Mouse (Mus musculus) CH12.LX (cell line): Measurements from ENCODE around the gene Cramp1l. TPM values are rescaled to one million over a fixed set of nuclear protein-coding genes. Genes with fewer than 3 reads are reported as not detected.
A peak's percentile ranks its signal among the peaks of the same experiment; 100 is the strongest.

Experiments used
- DNase-seq: peaks from one replicate; pipeline ENCODE4 v3.0.0-alpha.2; 2013; ENCODE audit errors: extremely low read depth
- H3K27ac ChIP-seq: 2 replicates; pipeline ENCODE4 v1.5.1; 2012; ENCODE audit warnings: low read depth, mild to moderate bottlenecking, control low read depth, moderate library complexity; ENCODE audit not compliant: insufficient read depth
- H3K27me3 ChIP-seq: replicated peaks from 2 replicates; pipeline ENCODE3; 2012; ENCODE audit warnings: inconsistent platforms
- H3K36me3 ChIP-seq, 2 experiments: replicated peaks in 1 of 2; 2 replicates each; pipeline versions ENCODE3 to v1.6.1; 2012; ENCODE audit warnings: inconsistent platforms in 1 of 2, low read length in 1 of 2, mild to moderate bottlenecking in 1 of 2, mixed read lengths in 1 of 2, moderate library complexity in 1 of 2; ENCODE audit not compliant: control insufficient read depth in 1 of 2, insufficient read depth in 1 of 2
- H3K4me1 ChIP-seq, 2 experiments: 2 replicates each; pipeline ENCODE4 v1.6.1; 2012; ENCODE audit warnings: inconsistent platforms in 1 of 2, moderate library complexity in 1 of 2; ENCODE audit not compliant: insufficient read depth in 2 of 2, control insufficient read depth in 1 of 2
- H3K4me2 ChIP-seq: 2 replicates; pipeline ENCODE4 v1.6.1; 2012; ENCODE audit warnings: low read depth, mild to moderate bottlenecking, control low read depth; ENCODE audit not compliant: poor library complexity, insufficient read depth, severe bottlenecking
- H3K4me3 ChIP-seq, 3 experiments: fragments of 150-350 bp in 1 of 3; sonication (generic) in 1 of 3; replicated peaks in 1 of 3; 2 replicates each; pipeline versions ENCODE3 to v1.5.1; 2011 to 2012; ENCODE audit warnings: low read depth in 2 of 3, low read length in 2 of 3, mild to moderate bottlenecking in 2 of 3, moderate library complexity in 2 of 3, control low read depth in 1 of 3, improper control_type of control experiment in 1 of 3, inconsistent platforms in 1 of 3, mixed read lengths in 1 of 3; ENCODE audit not compliant: poor library complexity in 1 of 3
- H3K79me2 ChIP-seq: replicated peaks from 2 replicates; pipeline ENCODE4 v1.6.1; 2012; ENCODE audit warnings: mild to moderate bottlenecking, moderate library complexity; ENCODE audit not compliant: control insufficient read depth, poor library complexity, insufficient read depth, severe bottlenecking; ENCODE audit errors: extremely low read depth
- H3K9ac ChIP-seq: 2 replicates; pipeline ENCODE4 v1.6.1; 2012; ENCODE audit warnings: low read depth, mild to moderate bottlenecking, control low read depth, moderate library complexity; ENCODE audit not compliant: insufficient read depth
- H3K9me3 ChIP-seq: replicated peaks from 2 replicates; pipeline ENCODE3; 2012; ENCODE audit warnings: low read length, inconsistent platforms, mixed read lengths
- CHD2 ChIP-seq: IDR thresholded peaks from 2 replicates; pipeline ENCODE4 v1.6.1; 2011; ENCODE audit warnings: low read length, improper control_type of control experiment
- E2F4 ChIP-seq: IDR thresholded peaks from 2 replicates; pipeline ENCODE4 v1.6.1; 2011; ENCODE audit warnings: low read depth, low read length, improper control_type of control experiment; ENCODE audit not compliant: insufficient replicate concordance
- ELF1 ChIP-seq: IDR thresholded peaks from 2 replicates; pipeline ENCODE4 v1.6.1; 2014; ENCODE audit warnings: low read depth, mild to moderate bottlenecking, inconsistent platforms, low read length, improper control_type of control experiment
- ETS1 ChIP-seq: conservative IDR thresholded peaks from 2 replicates; pipeline ENCODE4 v1.6.1; 2012; ENCODE audit warnings: low read depth, mild to moderate bottlenecking, inconsistent platforms, low read length, improper control_type of control experiment, moderate library complexity
- HCFC1 ChIP-seq: IDR thresholded peaks from 2 replicates; pipeline ENCODE4 v1.6.1; 2012; ENCODE audit warnings: low read depth, mild to moderate bottlenecking, inconsistent platforms, low read length, improper control_type of control experiment
- JUND ChIP-seq: conservative IDR thresholded peaks from 2 replicates; pipeline ENCODE4 v1.6.1; 2011; ENCODE audit warnings: low read depth, low read length, improper control_type of control experiment
- MAFK ChIP-seq: IDR thresholded peaks from 2 replicates; pipeline ENCODE4 v1.6.1; 2011; ENCODE audit warnings: low read length, improper control_type of control experiment; ENCODE audit not compliant: insufficient replicate concordance
- MXI1 ChIP-seq: IDR thresholded peaks from 2 replicates; pipeline ENCODE4 v1.6.1; 2011; ENCODE audit warnings: mild to moderate bottlenecking, low read depth, low read length, improper control_type of control experiment
- MYC ChIP-seq: IDR thresholded peaks from 2 replicates; pipeline ENCODE4 v1.6.1; 2011; ENCODE audit warnings: low read depth, mild to moderate bottlenecking, improper control_type of control experiment, low read length
- NELFE ChIP-seq: IDR thresholded peaks from 2 replicates; pipeline ENCODE4 v1.6.1; 2011; ENCODE audit warnings: low read depth, low read length, improper control_type of control experiment
- NRF1 ChIP-seq: IDR thresholded peaks from 2 replicates; pipeline ENCODE4 v1.6.1; 2014; ENCODE audit warnings: low read depth, mild to moderate bottlenecking, inconsistent platforms, low read length, improper control_type of control experiment, moderate library complexity
- PAX5 ChIP-seq: IDR thresholded peaks from 2 replicates; pipeline ENCODE4 v1.6.1; 2012; ENCODE audit warnings: low read length, inconsistent platforms, mixed read lengths
- POLR2A ChIP-seq: IDR thresholded peaks from 2 replicates; pipeline ENCODE4 v1.6.1; 2011; ENCODE audit warnings: low read depth, mild to moderate bottlenecking, improper control_type of control experiment, low read length
- RCOR1 ChIP-seq: conservative IDR thresholded peaks from 2 replicates; pipeline ENCODE4 v1.6.1; 2012; ENCODE audit warnings: low read depth, mild to moderate bottlenecking, inconsistent platforms, low read length, improper control_type of control experiment
- SIN3A ChIP-seq: IDR thresholded peaks from 2 replicates; pipeline ENCODE4 v1.6.1; 2012; ENCODE audit warnings: low read length, improper control_type of control experiment, inconsistent platforms
- SMC3 ChIP-seq: IDR thresholded peaks from 2 replicates; pipeline ENCODE4 v1.6.1; 2011; ENCODE audit warnings: low read depth, low read length, improper control_type of control experiment
- TBP ChIP-seq: conservative IDR thresholded peaks from 2 replicates; pipeline ENCODE4 v1.6.1; 2011; ENCODE audit warnings: low read depth, low read length, improper control_type of control experiment
- UBTF ChIP-seq: IDR thresholded peaks from 2 replicates; pipeline ENCODE4 v1.6.1; 2012; ENCODE audit warnings: low read depth, mild to moderate bottlenecking, inconsistent platforms, low read length, improper control_type of control experiment, moderate library complexity
- USF1 ChIP-seq: IDR thresholded peaks from 2 replicates; pipeline ENCODE4 v1.6.1; 2014; ENCODE audit warnings: low read depth, mild to moderate bottlenecking, inconsistent platforms, low read length, improper control_type of control experiment
- USF2 ChIP-seq: conservative IDR thresholded peaks from 2 replicates; pipeline ENCODE4 v1.6.1; 2011; ENCODE audit warnings: low read depth, low read length, improper control_type of control experiment
- ZNF384 ChIP-seq: IDR thresholded peaks from 2 replicates; pipeline ENCODE4 v1.6.1; 2012; ENCODE audit warnings: low read depth, low read length, improper control_type of control experiment, inconsistent platforms
- dilution Hi-C: fragments of 300-500 bp; cut with MboI; formaldehyde crosslinking; loops from 2 replicates; pipeline ENCODE4 v1.14.3; 2020; ENCODE audit warnings: low sequenced_read_pairs; ENCODE audit not compliant: extremely low pct_unique_long_range_greater_than_20kb, extremely low pct_ligation_motif_present
- in situ Hi-C: fragments of 300-500 bp; cut with MboI; formaldehyde crosslinking; loops from 3 replicates; pipeline ENCODE4 v1.14.3; 2019; ENCODE audit warnings: low sequenced_read_pairs, low pct_ligation_motif_present, low pct_unique_long_range_greater_than_20kb, mixed read lengths
- polyA plus RNA-seq: library from polyadenylated mRNA; unstranded; fragments of >175 nt; gene quantifications from 2 replicates; pipeline ENCODE4 v1.2.1, GENCODE M21; 2012; ENCODE audit warnings: low read depth; ENCODE audit not compliant: insufficient read length
- total RNA-seq, 2 experiments: library from RNA; depleted of rRNA; stranded (reverse); fragments of 300-350 nt in 1 of 2; fragments of >200 nt in 1 of 2; gene quantifications; 2 replicates each; pipeline ENCODE4 v1.2.3; 2012 to 2014

Cramp1l gene
- total and polyA plus RNA-seq, 3 experiments, result 2.1 to 6.9 (median 4.3) TPM

- Histone ChIP-seq H3K4me3 (peak overlapping the region; percentile 90 to 96 (median 93)), H3K4me1 (peaks cover 3 to 23% of the 10 kb centered on the region in 2 experiments), H3K27ac (no peak overlapping the region), H3K9ac (peak overlapping the region; percentile 73), H3K36me3 (peaks cover 29 to 58% of the 10 kb centered on the region in 2 experiments), H3K9me3 (no peaks in the 10 kb centered on the region), H3K27me3 (no peaks in the 10 kb centered on the region), H3K4me2 (peak overlapping the region; percentile 80), H3K79me2 (peaks cover 49% of the 10 kb centered on the region)
- in situ Hi-C loops, result no loop called here
- dilution Hi-C loops, result no loop called here
- DNase-seq, result no peak
- no peak for TF ChIP-seq E2F4
- TF ChIP-seq NRF1, result no peak
- TF ChIP-seq MXI1, result no peak
- TF ChIP-seq HCFC1, result no peak
- no peak for TF ChIP-seq SIN3A
- TF ChIP-seq ETS1, result no peak
- no peak for TF ChIP-seq USF1
Measured at GRCm38 (mm10) chr17:24959371-24959770, 56.2 kb downstream of the Cramp1l start.

GRCm38 (mm10) chr17:24953291-24953690 is 62.3 kb downstream of the Cramp1l start:
- in situ Hi-C loops (no loop called here), dilution Hi-C loops (no loop called here)
- TF ChIP-seq MXI1 (no peak), ELF1 (no peak), NELFE (no peak), USF2 (no peak), ZNF384 (no peak), RCOR1 (no peak), PAX5 (no peak), SMC3 (no peak), JUND (no peak), MYC (no peak), CHD2 (no peak), POLR2A (no peak), UBTF (no peak), TBP (no peak), MAFK (no peak)
- Histone ChIP-seq H3K27ac (no peak overlapping the region), H3K79me2 (peaks cover 70% of the 10 kb centered on the region), H3K4me3 (no peak overlapping the region), H3K9ac (no peak overlapping the region), H3K36me3 (peaks cover 56 to 89% of the 10 kb centered on the region in 2 experiments), H3K9me3 (no peaks in the 10 kb centered on the region), H3K27me3 (no peaks in the 10 kb centered on the region), H3K4me2 (no peak overlapping the region), H3K4me1 (peaks cover 2 to 41% of the 10 kb centered on the region in 2 experiments; a peak in 3 of 4 replicates)
- no peak for DNase-seq
